Mouse (Mus musculus) thymus, adult 2 months (tissue): Measurements from ENCODE around the gene Isy1. TPM values are rescaled to one million over a fixed set of nuclear protein-coding genes. Genes with fewer than 3 reads are reported as not detected.
"Not testable (repeated sequence)": the region's sequence is repeated elsewhere in the genome, so short reads cannot be mapped to it uniquely, and the experiment has no call there.

Source experiments
- DNase-seq: peaks from one replicate; pipeline ENCODE4 v3.0.0; 2021
- H3K27ac ChIP-seq: fragments of 200-500 bp; 2 replicates; pipeline ENCODE4 v1.5.1; 2012; ENCODE audit warnings: low read length, control low read depth; ENCODE audit not compliant: control insufficient read depth, insufficient read depth
- H3K27me3 ChIP-seq: fragments of 200-500 bp; 2 replicates; pipeline ENCODE4 v1.6.1; 2012; ENCODE audit warnings: mild to moderate bottlenecking, low read length, moderate library complexity, mixed read lengths; ENCODE audit not compliant: control insufficient read depth, insufficient read depth
- H3K36me3 ChIP-seq: fragments of 200-500 bp; 2 replicates; pipeline ENCODE4 v1.6.1; 2012; ENCODE audit warnings: mild to moderate bottlenecking, low read length, moderate library complexity; ENCODE audit not compliant: control insufficient read depth, insufficient read depth
- H3K4me1 ChIP-seq: fragments of 200-500 bp; replicated peaks from 2 replicates; pipeline ENCODE4 v1.6.1; 2012; ENCODE audit warnings: low read length; ENCODE audit not compliant: control insufficient read depth, insufficient read depth
- H3K4me3 ChIP-seq: fragments of 200-500 bp; 2 replicates; pipeline ENCODE4 v1.5.1; 2012; ENCODE audit warnings: mild to moderate bottlenecking, low read length, control low read depth, moderate library complexity; ENCODE audit not compliant: control insufficient read depth, insufficient read depth
- CTCF ChIP-seq: fragments of 200-500 bp; IDR thresholded peaks from 2 replicates; pipeline ENCODE4 v1.5.1; 2012; ENCODE audit warnings: mild to moderate bottlenecking, control low read depth, low read length, moderate library complexity, borderline replicate concordance; ENCODE audit not compliant: control insufficient read depth, poor library complexity, insufficient read depth; ENCODE audit errors: extremely low read depth
- POLR2A ChIP-seq: fragments of 200-500 bp; IDR thresholded peaks from 2 replicates; pipeline ENCODE4 v1.6.1; 2012; ENCODE audit warnings: mild to moderate bottlenecking, low read length, control low read depth, moderate library complexity; ENCODE audit not compliant: control insufficient read depth, poor library complexity, insufficient read depth; ENCODE audit errors: extremely low read depth
- WGBS: fragments of 180-500 bp; shearing (Covaris S2); methylation state at CpG from one replicate; pipeline ENCODE4 v1.1.7; 2018; 5-methylcytosine and 5-hydroxymethylcytosine counted together
- polyA plus RNA-seq: library from polyadenylated mRNA; depleted of rRNA; stranded (reverse); fragments of >200 nt; gene quantifications from 2 replicates; pipeline ENCODE4 v1.2.3, GENCODE M21; 2012; rRNA removed

Isy1 gene
- polyA plus RNA-seq, 1 experiment: 51.1 TPM

DNA sequence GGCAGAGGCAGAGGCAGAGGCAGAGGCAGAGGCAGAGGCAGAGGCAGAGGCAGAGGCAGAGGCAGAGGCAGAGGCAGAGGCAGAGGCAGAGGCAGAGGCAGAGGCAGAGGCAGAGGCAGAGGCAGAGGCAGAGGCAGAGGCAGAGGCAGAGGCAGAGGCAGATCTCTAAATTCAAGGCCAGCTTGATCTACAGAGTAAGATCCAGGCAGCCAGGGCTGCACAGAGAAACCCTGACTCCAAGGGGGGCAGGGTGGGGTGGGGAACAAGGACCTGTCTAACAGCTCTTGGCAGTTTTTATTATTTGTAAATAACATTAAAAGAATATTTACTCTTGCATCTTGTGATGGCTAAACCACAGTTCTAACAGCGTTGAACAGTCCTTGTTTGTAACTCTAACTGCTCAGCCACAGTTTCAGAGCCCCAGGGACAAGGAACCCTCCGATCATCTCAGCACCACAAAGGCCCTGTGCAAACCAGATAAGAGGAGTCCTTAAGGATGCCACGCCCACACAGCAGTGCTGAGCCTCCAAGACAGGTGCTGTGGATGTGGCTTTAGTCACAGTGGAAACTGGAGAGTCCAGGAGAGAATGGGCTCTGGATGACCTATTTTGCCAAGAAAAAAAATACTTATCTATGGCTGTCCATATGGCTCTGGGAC is 62.9 kb downstream of the Isy1 start:
- TF ChIP-seq POLR2A (no peak), CTCF (no peak)

DNA sequence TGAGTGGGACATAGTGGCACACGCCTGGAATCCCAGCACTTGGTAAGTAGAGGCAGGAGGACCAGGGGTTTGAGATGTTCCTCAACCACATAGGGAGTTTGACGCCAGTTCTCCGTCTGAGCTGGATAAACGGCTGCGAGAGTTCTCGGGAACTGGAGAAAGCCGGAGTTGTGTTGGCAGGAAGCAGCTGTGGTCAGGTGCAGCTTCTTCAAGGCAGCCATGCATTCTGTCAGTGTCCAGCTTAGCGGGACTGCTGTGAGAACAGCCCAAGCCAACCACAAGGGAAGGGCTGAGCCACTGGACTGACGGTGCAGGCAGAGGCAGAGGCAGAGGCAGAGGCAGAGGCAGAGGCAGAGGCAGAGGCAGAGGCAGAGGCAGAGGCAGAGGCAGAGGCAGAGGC is 63.7 kb downstream of the Isy1 start:
- no peak for DNase-seq
- Histone ChIP-seq H3K4me3 (no peak overlapping the region), H3K36me3 (no peaks in the 10 kb centered on the region), H3K27me3 (no peaks in the 10 kb centered on the region), H3K4me1 (no peaks in the 10 kb centered on the region), H3K27ac (no peak overlapping the region)
- WGBS: 71% methylated on average over 9 of the region's 9 CpGs
- TF ChIP-seq POLR2A (no peak), CTCF (no peak)

More for the DNA sequence above, 62.9 kb downstream of the Isy1 start:
- no peaks in the 10 kb centered on the region for H3K27me3 ChIP-seq
- no peak overlapping the region for H3K27ac ChIP-seq
- H3K36me3 ChIP-seq: no peaks in the 10 kb centered on the region
- no peak overlapping the region for H3K4me3 ChIP-seq
- WGBS: 20% methylated on average over 3 of the region's 3 CpGs
- H3K4me1 ChIP-seq: no peaks in the 10 kb centered on the region
- no peak for DNase-seq

DNA sequence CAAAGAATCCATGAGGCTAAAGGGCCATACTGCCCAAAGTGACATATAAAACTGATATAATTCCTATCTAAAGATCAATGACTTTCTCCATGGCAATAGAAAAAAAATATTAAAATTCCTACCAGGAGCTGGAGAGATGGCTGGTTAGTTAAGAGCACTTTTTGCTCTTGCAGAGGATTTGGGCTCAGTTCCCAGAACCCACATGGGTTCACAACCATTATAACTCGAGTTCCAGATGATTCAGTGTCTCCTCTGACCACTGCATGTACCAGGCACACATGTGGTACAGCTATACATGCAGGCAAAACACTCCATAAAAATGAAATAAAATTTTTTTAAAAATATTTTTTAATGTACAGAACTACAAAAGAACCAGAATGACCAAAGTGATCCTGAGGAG is 64.1 kb downstream of the Isy1 start:
- Histone ChIP-seq H3K27ac (no peak overlapping the region), H3K4me3 (no peak overlapping the region), H3K27me3 (no peaks in the 10 kb centered on the region), H3K4me1 (no peaks in the 10 kb centered on the region), H3K36me3 (no peaks in the 10 kb centered on the region)
- DNase-seq: no peak
- WGBS: 45% methylated on average over 1 of the region's 1 CpGs
- TF ChIP-seq POLR2A (no peak), CTCF (no peak)

DNA sequence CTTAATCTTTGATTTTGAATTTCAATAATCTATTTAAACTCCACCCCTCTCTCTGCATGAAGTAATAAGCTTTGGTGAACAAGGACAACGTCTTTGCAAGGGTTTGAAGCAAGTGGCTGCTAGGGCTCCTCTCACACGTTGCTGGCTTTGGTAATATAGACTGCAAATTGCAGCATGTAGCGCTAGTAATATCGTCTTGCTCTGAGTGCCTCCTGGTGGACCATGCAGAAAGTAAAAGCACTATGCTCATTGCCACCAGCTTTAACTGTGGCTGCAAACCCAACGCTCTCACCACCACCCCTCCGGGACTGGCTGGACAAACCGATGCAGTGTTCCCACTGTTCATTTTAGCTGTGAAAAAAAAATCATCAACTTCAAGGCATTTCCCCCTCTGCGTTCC is 68.0 kb downstream of the Isy1 start:
- H3K36me3 ChIP-seq: no peaks in the 10 kb centered on the region
- H3K4me3 ChIP-seq: no peak overlapping the region
- H3K27me3 ChIP-seq: no peaks in the 10 kb centered on the region
- no peak for DNase-seq
- H3K27ac ChIP-seq: no peak overlapping the region
- H3K4me1 ChIP-seq: no peaks in the 10 kb centered on the region
- 16% methylated on average over 8 of the region's 8 CpGs for WGBS
- TF ChIP-seq CTCF (no peak), POLR2A (no peak)

DNA sequence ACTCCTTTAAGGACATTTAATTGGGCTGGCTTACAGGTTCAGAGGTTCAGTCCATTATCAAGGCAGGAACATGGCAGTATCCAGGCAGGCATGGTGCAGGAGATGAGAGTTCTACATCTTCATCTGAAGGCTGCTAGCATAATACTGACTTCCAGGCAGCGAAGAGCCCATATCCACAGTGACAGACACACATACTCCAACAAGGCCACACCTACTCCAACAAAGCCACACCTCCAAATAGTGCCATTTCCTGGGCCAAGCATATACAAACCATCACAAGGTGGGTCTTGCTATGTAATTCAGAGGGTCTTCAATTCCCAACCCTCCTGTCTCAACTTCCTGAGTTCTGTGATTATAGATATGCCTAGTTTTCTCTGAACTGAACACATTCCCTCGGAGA is 74.3 kb downstream of the Isy1 start:
- H3K36me3 ChIP-seq, H3K4me3 ChIP-seq, DNase-seq, H3K27me3 ChIP-seq, H3K27ac ChIP-seq, H3K4me1 ChIP-seq: not testable (repeated sequence)
- WGBS: 97% methylated on average over 2 of the region's 2 CpGs

Other genes starting within 250 kb of the Isy1 start
- gene Prokr1, start 248.1 kb downstream of the Isy1 start, polyA plus RNA-seq: 0.20 and 0.26 TPM in 2 replicates
- 6.8 and 6.9 TPM in 2 replicates for gene Aplf, start 166.6 kb downstream of the Isy1 start, polyA plus RNA-seq
- 0.17 and 0.55 TPM in 2 replicates for gene Efcc1, start 107.9 kb downstream of the Isy1 start, polyA plus RNA-seq
- gene Gp9, start 60.7 kb downstream of the Isy1 start, polyA plus RNA-seq: 1.2 and 2.6 TPM in 2 replicates
- gene Rab43, start 26.6 kb downstream of the Isy1 start, polyA plus RNA-seq: 54.4 and 56.0 TPM in 2 replicates
- gene Gm45140, start 3.0 kb downstream of the Isy1 start, polyA plus RNA-seq: 0.56 and 1.2 TPM in 2 replicates
- 302 and 311 TPM in 2 replicates for gene Cnbp, start 12.3 kb upstream of the Isy1 start, polyA plus RNA-seq
- 69.3 and 72.4 TPM in 2 replicates for gene Copg1, start 49.0 kb upstream of the Isy1 start, polyA plus RNA-seq
- gene Hmces, start 75.1 kb upstream of the Isy1 start, polyA plus RNA-seq: 28.8 and 31.9 TPM in 2 replicates
- 9.8 and 25.4 TPM in 2 replicates for gene H1fx, start 142.8 kb upstream of the Isy1 start, polyA plus RNA-seq
- 145 and 148 TPM in 2 replicates for gene Rab7, start 206.5 kb upstream of the Isy1 start, polyA plus RNA-seq
- gene Rpn1, start 245.7 kb upstream of the Isy1 start, polyA plus RNA-seq: 133 and 158 TPM in 2 replicates